Comparison of ENCODE assay signal across 12 mouse cellular contexts in the genomic region with DNA sequence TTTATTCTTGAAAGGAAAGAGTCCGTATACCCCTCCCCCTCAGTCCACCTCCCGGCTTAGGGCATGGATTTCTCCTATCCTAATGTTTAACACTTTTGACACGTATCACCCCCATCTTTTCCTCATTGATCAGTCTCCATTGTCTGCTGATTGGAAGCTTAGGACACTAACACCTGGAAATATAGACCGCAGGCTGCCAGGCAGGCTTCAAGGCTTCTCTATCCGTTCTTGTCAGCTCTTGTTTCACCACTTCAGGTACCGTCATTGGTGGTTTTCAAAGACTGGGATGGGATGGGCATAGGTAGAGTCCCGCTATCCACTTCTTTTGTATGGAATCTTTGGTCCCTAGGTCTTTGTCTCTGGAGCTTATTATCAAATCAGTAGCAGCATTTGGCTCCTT. TPM values are rescaled to one million over a fixed set of nuclear protein-coding genes. Genes with fewer than 3 reads are reported as not detected.
DNase-seq lines count a peak whose midpoint lies in the region; ATAC-seq lines count a peak whose summit lies in the region.
"Had no signal": no experiment of that assay in that cellular context is flagged by ENCODE, and none has a peak within 500 bp of the region (broad histone marks: within the 10 kb centered on the region; RNA-seq: fewer than 3 reads in every experiment).

No protein-coding gene starts in this region.

- intact Hi-C loops in left cerebral cortex, postnatal 36 days (cut with DNase I): no loop called here

- no peak for ATAC-seq in liver, embryonic 11.5 days (replicated peaks; ENCODE audit: low FRiP score)
- ATAC-seq in liver, embryonic 12.5 days: no peak
- ATAC-seq in hindbrain, embryonic 11.5 days (ENCODE audit: low FRiP score): no peak
- ATAC-seq in intestine, embryonic 14.5 days (replicated peaks; ENCODE audit: low FRiP score, low TSS enrichment, low read depth): no peak
- no peak for ATAC-seq in stomach, embryonic 15.5 days (ENCODE audit: insufficient read depth, low FRiP score, low read depth)
- ATAC-seq: inflammation-experienced regulatory T-cells, adult 6 months had no signal

- H3K36me3 ChIP-seq in liver, embryonic 11.5 days (ENCODE audit: control insufficient read depth, insufficient read depth, low read length): no peaks in the 10 kb centered on the region
- no peaks in the 10 kb centered on the region for H3K36me3 ChIP-seq in liver, embryonic 12.5 days
- no peaks in the 10 kb centered on the region for H3K36me3 ChIP-seq in hindbrain, embryonic 11.5 days (ENCODE audit: control insufficient read depth, insufficient read depth, low read length)
- peaks cover 14% of the 10 kb centered on the region; the same call in 1 of the 2 replicates for H3K36me3 ChIP-seq in intestine, embryonic 14.5 days (ENCODE audit: control insufficient read depth, insufficient read depth, low read length)
- no peaks in the 10 kb centered on the region for H3K36me3 ChIP-seq in stomach, embryonic 15.5 days
- H3K36me3 ChIP-seq: forebrain, embryonic 12.5 days; heart, embryonic 15.5 days; midbrain, embryonic 12.5 days had no signal

- peaks cover 98% of the 10 kb centered on the region for H3K27me3 ChIP-seq in liver, embryonic 11.5 days (replicated peaks; ENCODE audit: control insufficient read depth, insufficient read depth, low read length)
- peaks cover 100% of the 10 kb centered on the region for H3K27me3 ChIP-seq in liver, embryonic 12.5 days (replicated peaks)
- peaks cover 80% of the 10 kb centered on the region for H3K27me3 ChIP-seq in hindbrain, embryonic 11.5 days (ENCODE audit: control insufficient read depth, insufficient read depth, low read length)
- H3K27me3 ChIP-seq in intestine, embryonic 14.5 days (replicated peaks; ENCODE audit: control insufficient read depth, insufficient read depth, low read length): no peaks in the 10 kb centered on the region
- H3K27me3 ChIP-seq in stomach, embryonic 15.5 days (replicated peaks): peaks cover 14% of the 10 kb centered on the region

- no peak overlapping the region for H3K9ac ChIP-seq in liver, embryonic 11.5 days (ENCODE audit: low read depth, low read length)
- H3K9ac ChIP-seq in liver, embryonic 12.5 days: no peak overlapping the region
- peak overlapping the region; percentile 95 for H3K9ac ChIP-seq in hindbrain, embryonic 11.5 days (ENCODE audit: low read depth, low read length)
- H3K9ac ChIP-seq in intestine, embryonic 14.5 days (ENCODE audit: low read length): peak overlapping the region; percentile 96
- peak overlapping the region; percentile 16; the same call in 1 of the 2 replicates for H3K9ac ChIP-seq in stomach, embryonic 15.5 days
- H3K9ac ChIP-seq: forebrain, embryonic 12.5 days; heart, embryonic 15.5 days; midbrain, embryonic 12.5 days had no signal

- no peak overlapping the region for H3K4me3 ChIP-seq in liver, embryonic 11.5 days (ENCODE audit: low read depth, low read length)
- H3K4me3 ChIP-seq in liver, embryonic 12.5 days: no peak overlapping the region
- peak overlapping the region; percentile 56 for H3K4me3 ChIP-seq in hindbrain, embryonic 11.5 days (ENCODE audit: low read depth, low read length)
- H3K4me3 ChIP-seq in intestine, embryonic 14.5 days (ENCODE audit: low read depth, low read length): peak overlapping the region; percentile 69
- H3K4me3 ChIP-seq in stomach, embryonic 15.5 days (replicated peaks): peak overlapping the region; percentile 30
- H3K4me3 ChIP-seq: forebrain, embryonic 12.5 days; heart, embryonic 15.5 days; midbrain, embryonic 12.5 days had no signal

- H3K9me3 ChIP-seq in liver, embryonic 11.5 days (ENCODE audit: control insufficient read depth, low read length): no peaks in the 10 kb centered on the region
- H3K9me3 ChIP-seq in liver, embryonic 12.5 days (replicated peaks): no peaks in the 10 kb centered on the region
- H3K9me3 ChIP-seq in hindbrain, embryonic 11.5 days (ENCODE audit: control insufficient read depth, low read length): no peaks in the 10 kb centered on the region
- H3K9me3 ChIP-seq in intestine, embryonic 14.5 days (ENCODE audit: control insufficient read depth, low read length): no peaks in the 10 kb centered on the region
- H3K9me3 ChIP-seq in stomach, embryonic 15.5 days: no peaks in the 10 kb centered on the region
- H3K9me3 ChIP-seq: forebrain, embryonic 12.5 days; heart, embryonic 15.5 days; midbrain, embryonic 12.5 days had no signal

- H3K4me2 ChIP-seq in liver, embryonic 11.5 days: peak overlapping the region; percentile 52
- H3K4me2 ChIP-seq in liver, embryonic 12.5 days: no peak overlapping the region
- peak overlapping the region; percentile 79 for H3K4me2 ChIP-seq in hindbrain, embryonic 11.5 days (replicated peaks; ENCODE audit: low read depth, low read length)
- peak overlapping the region; percentile 89 for H3K4me2 ChIP-seq in intestine, embryonic 14.5 days (ENCODE audit: low read length)
- peak overlapping the region; percentile 62 for H3K4me2 ChIP-seq in stomach, embryonic 15.5 days
- H3K4me2 ChIP-seq: forebrain, embryonic 12.5 days; midbrain, embryonic 12.5 days had no signal

- H3K27ac ChIP-seq in liver, embryonic 11.5 days (ENCODE audit: low read depth, low read length): no peak overlapping the region
- H3K27ac ChIP-seq in liver, embryonic 12.5 days: no peak overlapping the region
- peak overlapping the region; percentile 98 for H3K27ac ChIP-seq in hindbrain, embryonic 11.5 days (ENCODE audit: low read depth, low read length)
- H3K27ac ChIP-seq in intestine, embryonic 14.5 days (ENCODE audit: low read depth): peak overlapping the region; percentile 99
- peak overlapping the region; percentile 78 for H3K27ac ChIP-seq in stomach, embryonic 15.5 days
- H3K27ac ChIP-seq: forebrain, embryonic 12.5 days; heart, embryonic 15.5 days; midbrain, embryonic 12.5 days had no signal

- 25% methylated on average over 7 of the region's 7 CpGs for WGBS in liver, embryonic 11.5 days
- WGBS in liver, embryonic 12.5 days (ENCODE audit: insufficient replicate concordance): 42% methylated on average over 7 of the region's 7 CpGs
- WGBS in hindbrain, embryonic 11.5 days: 2% methylated on average over 7 of the region's 7 CpGs
- 25% methylated on average over 7 of the region's 7 CpGs for WGBS in intestine, embryonic 14.5 days
- 20% methylated on average over 7 of the region's 7 CpGs for WGBS in stomach, embryonic 15.5 days

- peaks cover 4% of the 10 kb centered on the region; the same call in 1 of the 2 replicates for H3K4me1 ChIP-seq in liver, embryonic 11.5 days (replicated peaks; ENCODE audit: control insufficient read depth, insufficient read depth, low read length)
- H3K4me1 ChIP-seq in liver, embryonic 12.5 days: no peaks in the 10 kb centered on the region
- no peaks in the 10 kb centered on the region; the same call in 1 of the 2 replicates for H3K4me1 ChIP-seq in hindbrain, embryonic 11.5 days (replicated peaks; ENCODE audit: control insufficient read depth, insufficient read depth, low read length)
- H3K4me1 ChIP-seq in intestine, embryonic 14.5 days (replicated peaks; ENCODE audit: control insufficient read depth, insufficient read depth, low read length): peaks cover 57% of the 10 kb centered on the region
- peaks cover 24% of the 10 kb centered on the region for H3K4me1 ChIP-seq in stomach, embryonic 15.5 days
- H3K4me1 ChIP-seq: forebrain, embryonic 12.5 days; midbrain, embryonic 12.5 days had no signal

- DNase-seq in liver, embryonic 11.5 days (ENCODE audit: low spot score): no peak
- DNase-seq in hindbrain, embryonic 11.5 days (ENCODE audit: low spot score): peak; percentile 52
- peak; percentile 73 for DNase-seq in intestine, embryonic 14.5 days (ENCODE audit: low spot score)
- DNase-seq in left cerebral cortex, postnatal 36 days (ENCODE audit: low spot score in 2 of 2): no peak
- no peak for DNase-seq in cerebellum, adult 9-10 months
- DNase-seq: spleen, adult 18-20 months had no signal

RNA-seq across cellular contexts. Expression of gene Hoxb3, which starts 4.0 kb away (rescaled TPM):
- 0.97 and 1.3 TPM in 2 replicates for polyA plus RNA-seq in liver, embryonic 11.5 days (2014; fragmentation: Nextera tagmentation; extraction: Ambion mirVana)
- 0.31 and 0.36 TPM in 2 replicates for polyA plus RNA-seq in liver, embryonic 12.5 days (2016; fragmentation: Nextera tagmentation; extraction: Ambion mirVana)
- 10.5 and 13.1 TPM in 2 replicates for polyA plus RNA-seq in hindbrain, embryonic 11.5 days (2014; fragmentation: Nextera tagmentation; extraction: Ambion mirVana)
- polyA plus RNA-seq in intestine, embryonic 14.5 days (2014; fragmentation: Nextera tagmentation; extraction: Ambion mirVana): 3.7 and 4.9 TPM in 2 replicates
- 2.5 and 2.7 TPM in 2 replicates for polyA plus RNA-seq in stomach, embryonic 15.5 days (2015; fragmentation: Nextera tagmentation; extraction: Ambion mirVana)
- total RNA-seq in left cerebral cortex, postnatal 36 days (2021): not detected
- polyA plus RNA-seq: forebrain, embryonic 12.5 days; midbrain, embryonic 12.5 days had no signal

RNA-seq across cellular contexts. Expression of gene Hoxb4, which starts 9.1 kb away (rescaled TPM):
- polyA plus RNA-seq in liver, embryonic 11.5 days (2014; fragmentation: Nextera tagmentation; extraction: Ambion mirVana): 0.71 and 1.1 TPM in 2 replicates
- 0.62 and 0.66 TPM in 2 replicates for polyA plus RNA-seq in liver, embryonic 12.5 days (2016; fragmentation: Nextera tagmentation; extraction: Ambion mirVana)
- polyA plus RNA-seq in hindbrain, embryonic 11.5 days (2014; fragmentation: Nextera tagmentation; extraction: Ambion mirVana): 3.5 and 5.1 TPM in 2 replicates
- 3.5 and 3.8 TPM in 2 replicates for polyA plus RNA-seq in intestine, embryonic 14.5 days (2014; fragmentation: Nextera tagmentation; extraction: Ambion mirVana)
- 3.4 and 3.6 TPM in 2 replicates for polyA plus RNA-seq in stomach, embryonic 15.5 days (2015; fragmentation: Nextera tagmentation; extraction: Ambion mirVana)
- total RNA-seq in left cerebral cortex, postnatal 36 days (2021): not detected
- polyA plus RNA-seq: forebrain, embryonic 12.5 days; midbrain, embryonic 12.5 days had no signal

RNA-seq across cellular contexts. Expression of gene Hoxb2, which starts 23.2 kb away (rescaled TPM):
- 11.2 and 11.3 TPM in 2 replicates for polyA plus RNA-seq in liver, embryonic 11.5 days (2014; fragmentation: Nextera tagmentation; extraction: Ambion mirVana)
- polyA plus RNA-seq in liver, embryonic 12.5 days (2016; fragmentation: Nextera tagmentation; extraction: Ambion mirVana): 4.4 and 4.6 TPM in 2 replicates
- 64.9 and 67.5 TPM in 2 replicates for polyA plus RNA-seq in hindbrain, embryonic 11.5 days (2014; fragmentation: Nextera tagmentation; extraction: Ambion mirVana)
- polyA plus RNA-seq in intestine, embryonic 14.5 days (2014; fragmentation: Nextera tagmentation; extraction: Ambion mirVana): 22.9 and 27.9 TPM in 2 replicates
- 20.3 and 21.0 TPM in 2 replicates for polyA plus RNA-seq in stomach, embryonic 15.5 days (2015; fragmentation: Nextera tagmentation; extraction: Ambion mirVana)
- total RNA-seq in left cerebral cortex, postnatal 36 days (2021): not detected
- polyA plus RNA-seq: inflammation-experienced regulatory T-cells, adult 6 months had no signal

RNA-seq across cellular contexts. Expression of gene Hoxb5, which starts 24.0 kb away (rescaled TPM):
- 3.7 and 4.5 TPM in 2 replicates for polyA plus RNA-seq in liver, embryonic 11.5 days (2014; fragmentation: Nextera tagmentation; extraction: Ambion mirVana)
- 1.3 and 1.5 TPM in 2 replicates for polyA plus RNA-seq in liver, embryonic 12.5 days (2016; fragmentation: Nextera tagmentation; extraction: Ambion mirVana)
- 33.1 and 42.5 TPM in 2 replicates for polyA plus RNA-seq in hindbrain, embryonic 11.5 days (2014; fragmentation: Nextera tagmentation; extraction: Ambion mirVana)
- polyA plus RNA-seq in intestine, embryonic 14.5 days (2014; fragmentation: Nextera tagmentation; extraction: Ambion mirVana): 49.6 and 51.6 TPM in 2 replicates
- polyA plus RNA-seq in stomach, embryonic 15.5 days (2015; fragmentation: Nextera tagmentation; extraction: Ambion mirVana): 17.6 and 17.9 TPM in 2 replicates
- total RNA-seq in left cerebral cortex, postnatal 36 days (2021): not detected
- polyA plus RNA-seq: forebrain, embryonic 12.5 days; inflammation-experienced regulatory T-cells, adult 6 months; midbrain, embryonic 12.5 days had no signal

RNA-seq across cellular contexts. Expression of gene Hoxb6, which starts 34.8 kb away (rescaled TPM):
- polyA plus RNA-seq in liver, embryonic 11.5 days (2014; fragmentation: Nextera tagmentation; extraction: Ambion mirVana): 1.9 and 2.4 TPM in 2 replicates
- polyA plus RNA-seq in liver, embryonic 12.5 days (2016; fragmentation: Nextera tagmentation; extraction: Ambion mirVana): 0.30 TPM in 2 replicates
- 15.9 and 38.5 TPM in 2 replicates for polyA plus RNA-seq in hindbrain, embryonic 11.5 days (2014; fragmentation: Nextera tagmentation; extraction: Ambion mirVana)
- polyA plus RNA-seq in intestine, embryonic 14.5 days (2014; fragmentation: Nextera tagmentation; extraction: Ambion mirVana): 18.1 and 24.1 TPM in 2 replicates
- polyA plus RNA-seq in stomach, embryonic 15.5 days (2015; fragmentation: Nextera tagmentation; extraction: Ambion mirVana): 7.5 and 10.7 TPM in 2 replicates
- total RNA-seq in left cerebral cortex, postnatal 36 days (2021): not detected
- polyA plus RNA-seq: forebrain, embryonic 12.5 days; inflammation-experienced regulatory T-cells, adult 6 months; midbrain, embryonic 12.5 days had no signal

Comparison
In these comparisons a context has a peak if more than half of its experiments do, and no peak if none do; other contexts are left out.
1. DNase-seq: peak in hindbrain, embryonic 11.5 days (single experiment) and intestine, embryonic 14.5 days (single experiment); none in liver, embryonic 11.5 days (single experiment), left cerebral cortex, postnatal 36 days (0 of 2) and cerebellum, adult 9-10 months (single experiment).
2. H3K27ac ChIP-seq: peak in hindbrain, embryonic 11.5 days (single experiment), intestine, embryonic 14.5 days (single experiment) and stomach, embryonic 15.5 days (single experiment); none in liver, embryonic 11.5 days (single experiment) and liver, embryonic 12.5 days (single experiment).
3. H3K4me3 ChIP-seq: peak in hindbrain, embryonic 11.5 days (single experiment), intestine, embryonic 14.5 days (single experiment) and stomach, embryonic 15.5 days (single experiment); none in liver, embryonic 11.5 days (single experiment) and liver, embryonic 12.5 days (single experiment).
4. H3K9ac ChIP-seq: peak in hindbrain, embryonic 11.5 days (single experiment), intestine, embryonic 14.5 days (single experiment) and stomach, embryonic 15.5 days (single experiment); none in liver, embryonic 11.5 days (single experiment) and liver, embryonic 12.5 days (single experiment).